Mouse (Mus musculus): ENCODE results near the gene Mcoln3. TPM values are rescaled to one million over a fixed set of nuclear protein-coding genes. Genes with fewer than 3 reads are reported as not detected.

Mcoln3 gene
- polyA plus RNA-seq, 1 experiment from 2014 or later, result 0.04 TPM

GRCm38 (mm10) chr3:146151328-146151727 lies 34.1 kb downstream of the Mcoln3 start:
- in situ Hi-C loops (cut with MboI; ENCODE audit: low pct_unique_long_range_greater_than_20kb), result no loop called here
- TF ChIP-seq CTCF (IDR thresholded peaks at IDR 0.05), result no peak
- no peaks in the 10 kb centered on the region for H3K27me3 ChIP-seq
- ATAC-seq, result no peak
- POLR2A ChIA-PET, result no interaction called here
- CTCF ChIA-PET, result no interaction called here
- DNase-seq (ENCODE audit: low read depth, low spot score), result no peak

- DNase-seq (ENCODE audit: low read depth, low spot score) (no peak), ATAC-seq (no peak)
- TF ChIP-seq CTCF (IDR thresholded peaks at IDR 0.05), result no peak
- ChIA-PET POLR2A (no interaction called here), CTCF (no interaction called here)
- H3K27me3 ChIP-seq, result no peaks in the 10 kb centered on the region
- in situ Hi-C loops (cut with MboI; ENCODE audit: low pct_unique_long_range_greater_than_20kb), result no loop called here
These were observed 34.5 kb downstream of the Mcoln3 start for GRCm38 (mm10) chr3:146151755-146152154.

- ChIA-PET POLR2A (no interaction called here), CTCF (interaction anchor here (1.4 kb wide), 1 partner anchor 25 kb away, joined by 3 read pairs; no protein-coding TSS in a partner anchor)
- in situ Hi-C loops (cut with MboI; ENCODE audit: low pct_unique_long_range_greater_than_20kb), result no loop called here
- no peak for TF ChIP-seq CTCF (IDR thresholded peaks at IDR 0.05)
- H3K27me3 ChIP-seq, result no peaks in the 10 kb centered on the region
- ATAC-seq (no peak), DNase-seq (ENCODE audit: low read depth, low spot score) (no peak)
These were observed 35.1 kb downstream of the Mcoln3 start for GRCm38 (mm10) chr3:146152348-146152747.

- H3K27me3 ChIP-seq, result no peaks in the 10 kb centered on the region
- in situ Hi-C loops (cut with MboI; ENCODE audit: low pct_unique_long_range_greater_than_20kb), result no loop called here
- ChIA-PET POLR2A (no interaction called here), CTCF (interaction anchor here (1.4 kb wide), 1 partner anchor 24 kb away, joined by 3 read pairs; no protein-coding TSS in a partner anchor)
- DNase-seq (ENCODE audit: low read depth, low spot score) (no peak), ATAC-seq (no peak)
- no peak for TF ChIP-seq CTCF (IDR thresholded peaks at IDR 0.05)
These were observed 35.7 kb downstream of the Mcoln3 start for GRCm38 (mm10) chr3:146152913-146153312.

GRCm38 (mm10) chr3:146153862-146154611 lies 36.8 kb downstream of the Mcoln3 start:
- DNase-seq (ENCODE audit: low read depth, low spot score) (no peak), ATAC-seq (no peak)
- TF ChIP-seq CTCF (IDR thresholded peaks at IDR 0.05), result no peak
- CTCF ChIA-PET, result interaction anchor here (1.2 to 1.4 kb wide), 2 partner anchors 23 to 204 kb away, joined by 3 to 4 read pairs; no protein-coding TSS in a partner anchor
- no peaks in the 10 kb centered on the region for H3K27me3 ChIP-seq
- in situ Hi-C loops (cut with MboI; ENCODE audit: low pct_unique_long_range_greater_than_20kb), result no loop called here
- POLR2A ChIA-PET, result no interaction called here

- in situ Hi-C loops (cut with MboI; ENCODE audit: low pct_unique_long_range_greater_than_20kb), result no loop called here
- no peak for ATAC-seq
- DNase-seq (ENCODE audit: low read depth, low spot score), result no peak
- TF ChIP-seq CTCF (IDR thresholded peaks at IDR 0.05), result no peak
- ChIA-PET POLR2A (no interaction called here), CTCF (interaction anchor here (1.3 kb wide), 2 partner anchors 10 to 21 kb away, joined by 3 to 5 read pairs; no protein-coding TSS in a partner anchor)
- H3K27me3 ChIP-seq, result no peaks in the 10 kb centered on the region
These were observed 38.7 kb downstream of the Mcoln3 start for GRCm38 (mm10) chr3:146155628-146156576.

GRCm38 (mm10) chr3:146156811-146157210 lies 39.6 kb downstream of the Mcoln3 start:
- DNase-seq (ENCODE audit: low read depth, low spot score) (no peak), ATAC-seq (no peak)
- POLR2A ChIA-PET, result no interaction called here
- CTCF ChIA-PET, result interaction anchor here (1.3 kb wide), 2 partner anchors 9 to 20 kb away, joined by 3 to 5 read pairs; no protein-coding TSS in a partner anchor
- in situ Hi-C loops (cut with MboI; ENCODE audit: low pct_unique_long_range_greater_than_20kb), result no loop called here
- no peak for TF ChIP-seq CTCF (IDR thresholded peaks at IDR 0.05)
- H3K27me3 ChIP-seq, result no peaks in the 10 kb centered on the region

- DNase-seq (ENCODE audit: low read depth, low spot score) (no peak), ATAC-seq (no peak)
- ChIA-PET POLR2A (no interaction called here), CTCF (interaction anchor here (1.1 to 3.6 kb wide), 3 partner anchors 10 to 21 kb away, joined by 5 to 14 read pairs (median 7); no protein-coding TSS in a partner anchor)
- in situ Hi-C loops (cut with MboI; ENCODE audit: low pct_unique_long_range_greater_than_20kb), result no loop called here
- no peak for TF ChIP-seq CTCF (IDR thresholded peaks at IDR 0.05)
- no peaks in the 10 kb centered on the region for H3K27me3 ChIP-seq
These were observed 40.8 kb downstream of the Mcoln3 start for GRCm38 (mm10) chr3:146158039-146158438.

GRCm38 (mm10) chr3:146159360-146159759 lies 42.1 kb downstream of the Mcoln3 start:
- TF ChIP-seq CTCF (IDR thresholded peaks at IDR 0.05), result no peak
- H3K27me3 ChIP-seq, result no peaks in the 10 kb centered on the region
- POLR2A ChIA-PET, result no interaction called here
- in situ Hi-C loops (cut with MboI; ENCODE audit: low pct_unique_long_range_greater_than_20kb), result no loop called here
- DNase-seq (ENCODE audit: low read depth, low spot score), result no peak
- no peak for ATAC-seq
- CTCF ChIA-PET, result interaction anchor here (1.0 to 3.6 kb wide), 7 partner anchors 8 to 100 kb away, joined by 3 to 14 read pairs (median 3); no protein-coding TSS in a partner anchor

- no peak for TF ChIP-seq CTCF (IDR thresholded peaks at IDR 0.05)
- ATAC-seq, result no peak
- CTCF ChIA-PET, result interaction anchor here (1.2 to 2.1 kb wide), 2 partner anchors 16 to 19 kb away, joined by 4 to 11 read pairs; no protein-coding TSS in a partner anchor
- POLR2A ChIA-PET, result no interaction called here
- no peak for DNase-seq (ENCODE audit: low read depth, low spot score)
- H3K27me3 ChIP-seq, result no peaks in the 10 kb centered on the region
- in situ Hi-C loops (cut with MboI; ENCODE audit: low pct_unique_long_range_greater_than_20kb), result no loop called here
These were observed 44.9 kb downstream of the Mcoln3 start for GRCm38 (mm10) chr3:146162197-146162596.

Data from Patski (cell line).